Mouse (Mus musculus): ENCODE measurements around the gene Arhgef26. TPM values are rescaled to one million over a fixed set of nuclear protein-coding genes. Genes with fewer than 3 reads are reported as not detected.

Gene Arhgef26
- polyA plus RNA-seq, 1 experiment from 2014 or later = 0.32 TPM

GRCm38 (mm10) chr3:62418387-62419138 is 80.4 kb downstream of the Arhgef26 start:
- Histone ChIP-seq H3K36me3 (ENCODE audit: control insufficient read depth, insufficient read depth) (no peaks in the 10 kb centered on the region), H3K9me3 (replicated peaks; ENCODE audit: control insufficient read depth, low read length) (no peaks in the 10 kb centered on the region), H3K27ac (ENCODE audit: low read length) (no peak overlapping the region), H3K4me2 (ENCODE audit: low read depth, low read length) (no peak overlapping the region), H3K4me3 (ENCODE audit: low read depth, low read length) (no peak overlapping the region), H3K27me3 (ENCODE audit: control insufficient read depth, insufficient read depth, low read depth, low read length) (no peaks in the 10 kb centered on the region), H3K9ac (ENCODE audit: low read depth, low read length) (no peak overlapping the region), H3K4me1 (ENCODE audit: control insufficient read depth, low read depth, low read length) (no peaks in the 10 kb centered on the region)
- WGBS (ENCODE audit: insufficient replicate concordance) = 70% methylated on average over 6 of the region's 6 CpGs
- no peak for ATAC-seq (ENCODE audit: low read depth)

GRCm38 (mm10) chr3:62433675-62434074 is 95.5 kb downstream of the Arhgef26 start:
- Histone ChIP-seq H3K4me3 (ENCODE audit: low read depth, low read length) (no peak overlapping the region), H3K36me3 (ENCODE audit: control insufficient read depth, insufficient read depth) (no peaks in the 10 kb centered on the region), H3K4me2 (ENCODE audit: low read depth, low read length) (no peak overlapping the region), H3K27ac (ENCODE audit: low read length) (no peak overlapping the region), H3K27me3 (ENCODE audit: control insufficient read depth, insufficient read depth, low read depth, low read length) (no peaks in the 10 kb centered on the region), H3K4me1 (ENCODE audit: control insufficient read depth, low read depth, low read length) (no peaks in the 10 kb centered on the region), H3K9me3 (replicated peaks; ENCODE audit: control insufficient read depth, low read length) (no peaks in the 10 kb centered on the region), H3K9ac (ENCODE audit: low read depth, low read length) (no peak overlapping the region)
- WGBS (ENCODE audit: insufficient replicate concordance) = 41% methylated on average over 4 of the region's 4 CpGs
- ATAC-seq (ENCODE audit: low read depth) = no peak

- H3K27me3 ChIP-seq (ENCODE audit: control insufficient read depth, insufficient read depth, low read depth, low read length) = no peaks in the 10 kb centered on the region
- no peaks in the 10 kb centered on the region for H3K4me1 ChIP-seq (ENCODE audit: control insufficient read depth, low read depth, low read length)
- no peak for ATAC-seq (ENCODE audit: low read depth)
- H3K9ac ChIP-seq (ENCODE audit: low read depth, low read length) = no peak overlapping the region
- H3K9me3 ChIP-seq (replicated peaks; ENCODE audit: control insufficient read depth, low read length) = no peaks in the 10 kb centered on the region
- no peaks in the 10 kb centered on the region for H3K36me3 ChIP-seq (ENCODE audit: control insufficient read depth, insufficient read depth)
- no peak overlapping the region for H3K4me3 ChIP-seq (ENCODE audit: low read depth, low read length)
- H3K4me2 ChIP-seq (ENCODE audit: low read depth, low read length) = no peak overlapping the region
- no peak overlapping the region for H3K27ac ChIP-seq (ENCODE audit: low read length)
Observed at GRCm38 (mm10) chr3:62435923-62436322, 97.8 kb downstream of the Arhgef26 start.

- Histone ChIP-seq H3K4me1 (ENCODE audit: control insufficient read depth, low read depth, low read length) (no peaks in the 10 kb centered on the region), H3K36me3 (ENCODE audit: control insufficient read depth, insufficient read depth) (no peaks in the 10 kb centered on the region), H3K27me3 (ENCODE audit: control insufficient read depth, insufficient read depth, low read depth, low read length) (no peaks in the 10 kb centered on the region), H3K9me3 (replicated peaks; ENCODE audit: control insufficient read depth, low read length) (no peaks in the 10 kb centered on the region), H3K27ac (ENCODE audit: low read length) (no peak overlapping the region), H3K4me2 (ENCODE audit: low read depth, low read length) (no peak overlapping the region), H3K9ac (ENCODE audit: low read depth, low read length) (no peak overlapping the region), H3K4me3 (ENCODE audit: low read depth, low read length) (no peak overlapping the region)
- 56% methylated on average over 5 of the region's 5 CpGs for WGBS (ENCODE audit: insufficient replicate concordance)
- no peak for ATAC-seq (ENCODE audit: low read depth)
Observed at GRCm38 (mm10) chr3:62440431-62440969, 102.4 kb downstream of the Arhgef26 start.

- no peak for ATAC-seq (ENCODE audit: low read depth)
- no peak overlapping the region for H3K9ac ChIP-seq (ENCODE audit: low read depth, low read length)
- no peak overlapping the region for H3K4me2 ChIP-seq (ENCODE audit: low read depth, low read length)
- 32% methylated on average over 12 of the region's 12 CpGs for WGBS (ENCODE audit: insufficient replicate concordance)
- H3K4me1 ChIP-seq (ENCODE audit: control insufficient read depth, low read depth, low read length) = no peaks in the 10 kb centered on the region
- H3K9me3 ChIP-seq (replicated peaks; ENCODE audit: control insufficient read depth, low read length) = no peaks in the 10 kb centered on the region
- no peaks in the 10 kb centered on the region for H3K36me3 ChIP-seq (ENCODE audit: control insufficient read depth, insufficient read depth)
- H3K27ac ChIP-seq (ENCODE audit: low read length) = no peak overlapping the region
- no peaks in the 10 kb centered on the region for H3K27me3 ChIP-seq (ENCODE audit: control insufficient read depth, insufficient read depth, low read depth, low read length)
- H3K4me3 ChIP-seq (ENCODE audit: low read depth, low read length) = no peak overlapping the region
Observed at GRCm38 (mm10) chr3:62443582-62444194, 105.5 kb downstream of the Arhgef26 start.

GRCm38 (mm10) chr3:62446271-62446670 is 108.1 kb downstream of the Arhgef26 start:
- Histone ChIP-seq H3K4me2 (ENCODE audit: low read depth, low read length) (no peak overlapping the region), H3K9me3 (replicated peaks; ENCODE audit: control insufficient read depth, low read length) (no peaks in the 10 kb centered on the region), H3K36me3 (ENCODE audit: control insufficient read depth, insufficient read depth) (no peaks in the 10 kb centered on the region), H3K27me3 (ENCODE audit: control insufficient read depth, insufficient read depth, low read depth, low read length) (no peaks in the 10 kb centered on the region), H3K27ac (ENCODE audit: low read length) (no peak overlapping the region), H3K4me1 (ENCODE audit: control insufficient read depth, low read depth, low read length) (no peaks in the 10 kb centered on the region), H3K4me3 (ENCODE audit: low read depth, low read length) (no peak overlapping the region), H3K9ac (ENCODE audit: low read depth, low read length) (no peak overlapping the region)
- no peak for ATAC-seq (ENCODE audit: low read depth)
- WGBS (ENCODE audit: insufficient replicate concordance) = 64% methylated on average over 7 of the region's 7 CpGs

- WGBS (ENCODE audit: insufficient replicate concordance) = 52% methylated on average over 8 of the region's 8 CpGs
- Histone ChIP-seq H3K27ac (ENCODE audit: low read length) (no peak overlapping the region), H3K9ac (ENCODE audit: low read depth, low read length) (no peak overlapping the region), H3K27me3 (ENCODE audit: control insufficient read depth, insufficient read depth, low read depth, low read length) (no peaks in the 10 kb centered on the region), H3K9me3 (replicated peaks; ENCODE audit: control insufficient read depth, low read length) (no peaks in the 10 kb centered on the region), H3K4me3 (ENCODE audit: low read depth, low read length) (no peak overlapping the region), H3K4me1 (ENCODE audit: control insufficient read depth, low read depth, low read length) (no peaks in the 10 kb centered on the region), H3K4me2 (ENCODE audit: low read depth, low read length) (no peak overlapping the region), H3K36me3 (ENCODE audit: control insufficient read depth, insufficient read depth) (no peaks in the 10 kb centered on the region)
- no peak for ATAC-seq (ENCODE audit: low read depth)
Observed at GRCm38 (mm10) chr3:62447151-62447550, 109.0 kb downstream of the Arhgef26 start.

GRCm38 (mm10) chr3:62449871-62450496 is 111.8 kb downstream of the Arhgef26 start:
- no peak overlapping the region for H3K4me2 ChIP-seq (ENCODE audit: low read depth, low read length)
- no peak overlapping the region for H3K27ac ChIP-seq (ENCODE audit: low read length)
- H3K9ac ChIP-seq (ENCODE audit: low read depth, low read length) = no peak overlapping the region
- H3K27me3 ChIP-seq (ENCODE audit: control insufficient read depth, insufficient read depth, low read depth, low read length) = no peaks in the 10 kb centered on the region
- no peaks in the 10 kb centered on the region for H3K36me3 ChIP-seq (ENCODE audit: control insufficient read depth, insufficient read depth)
- H3K9me3 ChIP-seq (replicated peaks; ENCODE audit: control insufficient read depth, low read length) = no peaks in the 10 kb centered on the region
- no peaks in the 10 kb centered on the region for H3K4me1 ChIP-seq (ENCODE audit: control insufficient read depth, low read depth, low read length)
- no peak for ATAC-seq (ENCODE audit: low read depth)
- H3K4me3 ChIP-seq (ENCODE audit: low read depth, low read length) = no peak overlapping the region
- WGBS (ENCODE audit: insufficient replicate concordance) = 63% methylated on average over 4 of the region's 4 CpGs

- ATAC-seq (ENCODE audit: low read depth) = no peak
- Histone ChIP-seq H3K9me3 (replicated peaks; ENCODE audit: control insufficient read depth, low read length) (no peaks in the 10 kb centered on the region), H3K4me2 (ENCODE audit: low read depth, low read length) (no peak overlapping the region), H3K9ac (ENCODE audit: low read depth, low read length) (no peak overlapping the region), H3K4me3 (ENCODE audit: low read depth, low read length) (no peak overlapping the region), H3K27me3 (ENCODE audit: control insufficient read depth, insufficient read depth, low read depth, low read length) (no peaks in the 10 kb centered on the region), H3K27ac (ENCODE audit: low read length) (no peak overlapping the region), H3K36me3 (ENCODE audit: control insufficient read depth, insufficient read depth) (no peaks in the 10 kb centered on the region), H3K4me1 (ENCODE audit: control insufficient read depth, low read depth, low read length) (no peaks in the 10 kb centered on the region)
- 48% methylated on average over 4 of the region's 4 CpGs for WGBS (ENCODE audit: insufficient replicate concordance)
Observed at GRCm38 (mm10) chr3:62452961-62453360, 114.8 kb downstream of the Arhgef26 start.

Measured in liver, embryonic 16.5 days (tissue).